Mouse (Mus musculus) adrenal gland, postnatal 36 days (tissue): ENCODE measurements at regions not wholly inside any gene's neighbourhood (a gene's known extent, or its start where the extent isn't known, plus 50 kb on each side); places are given as distances from the start of the nearest gene placed in this dataset.
"Not testable (repeated sequence)": the region's sequence is repeated elsewhere in the genome, so short reads cannot be mapped to it uniquely, and the experiment has no call there.

Experiments used
- DNase-seq, 2 experiments: peaks; one replicate each; pipeline ENCODE4 v3.0.0; 2021; ENCODE audit warnings: mixed read lengths in 1 of 2

- DNase-seq: peak in 1 of 2 experiments; percentile 0
These were observed 308.2 kb upstream of the Gm21863 start for GRCm38 (mm10) chr12:19646071-19646470.

GRCm38 (mm10) chr12:19668541-19668940, 285.8 kb upstream of the Gm21863 start:
- DNase-seq: not testable (repeated sequence)

- not testable (repeated sequence) for DNase-seq
These were observed 283.7 kb upstream of the Gm21863 start for GRCm38 (mm10) chr12:19670636-19671035.
